Mouse (Mus musculus) yolk sac, embryonic 10.5 days (tissue): ENCODE measurements around the gene Zbtb20.

Experiments
- DNase-seq: peaks from one replicate; pipeline ENCODE4 v3.0.0-alpha.2; 2017; ENCODE audit warnings: low spot score

Gene Zbtb20

DNA sequence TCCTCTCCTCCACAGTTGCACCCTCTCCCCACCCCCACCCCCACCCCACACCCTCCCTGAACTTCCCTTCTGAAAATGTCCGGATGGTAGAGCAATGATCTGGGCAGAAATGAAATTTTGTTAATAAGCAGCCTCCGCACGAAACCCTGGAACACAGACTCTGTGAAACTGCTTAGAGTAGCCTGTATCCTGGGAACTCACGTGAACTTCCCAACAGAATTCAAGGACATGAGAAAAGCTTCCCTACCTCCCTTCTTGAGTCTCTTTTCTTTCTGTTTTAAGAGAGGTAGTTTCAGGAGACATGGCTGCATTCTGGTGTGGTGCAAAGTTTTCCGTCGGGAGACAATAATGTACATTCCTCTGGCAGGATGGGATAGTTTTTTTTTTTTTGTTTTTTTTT, 487.6 kb downstream of the Zbtb20 start:
- no peak for DNase-seq

DNA sequence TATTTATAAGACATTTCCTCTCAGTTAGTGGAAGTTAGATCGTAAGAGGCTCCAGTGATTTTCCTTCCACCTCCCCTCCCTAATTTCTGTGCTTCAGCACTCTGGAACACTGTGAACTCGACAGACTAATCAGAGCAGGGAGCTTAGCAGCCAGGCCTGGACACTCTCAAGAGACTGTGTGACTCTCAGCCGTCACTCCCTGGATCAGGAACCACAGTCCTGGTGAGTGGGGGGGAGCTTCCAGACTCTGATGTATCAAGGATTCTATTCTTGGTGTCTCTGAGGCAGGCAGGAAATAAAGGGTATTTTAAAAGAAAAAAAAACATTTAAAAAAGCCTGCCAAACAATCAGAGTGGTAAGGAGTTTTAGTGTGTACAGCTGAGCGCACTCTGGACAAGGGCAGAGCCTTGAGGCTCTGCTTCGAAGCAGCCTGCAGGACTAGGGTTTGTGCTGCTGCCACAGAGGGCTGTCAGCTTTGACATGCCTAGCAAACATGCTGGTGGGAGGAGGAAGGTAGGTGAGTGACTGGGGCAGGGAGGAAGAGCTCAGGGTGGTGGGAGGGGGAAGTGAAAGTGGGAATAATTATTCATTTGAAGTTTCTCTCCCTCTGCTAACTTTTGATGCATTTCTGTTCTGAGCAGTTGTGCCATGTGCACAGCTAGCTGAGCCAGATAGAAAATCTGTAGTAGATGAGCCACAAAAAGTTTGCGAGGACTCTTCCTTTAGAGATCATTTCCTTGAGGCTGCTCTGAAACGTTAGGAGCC, 488.3 kb downstream of the Zbtb20 start:
- DNase-seq, result peak; percentile 42

DNA sequence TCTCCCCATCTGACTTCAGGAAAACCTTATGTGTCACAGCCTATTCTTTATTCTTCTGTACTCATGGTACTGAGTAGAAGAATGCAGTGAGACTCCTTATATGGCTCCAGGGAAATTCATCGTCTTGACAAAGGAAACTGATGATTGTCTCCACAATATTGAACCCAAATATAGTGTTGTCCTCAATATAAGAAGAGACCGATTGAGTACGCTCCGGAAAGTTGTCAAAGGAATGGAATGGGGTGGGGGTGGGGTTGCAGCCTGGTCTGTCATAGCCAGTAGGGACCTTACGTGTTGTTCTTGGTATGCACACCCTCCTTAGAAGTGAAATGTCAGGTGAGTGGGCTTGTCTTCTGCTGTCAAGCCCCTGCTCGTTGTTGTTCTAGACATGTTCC, 488.8 kb downstream of the Zbtb20 start:
- DNase-seq, result no peak

DNA sequence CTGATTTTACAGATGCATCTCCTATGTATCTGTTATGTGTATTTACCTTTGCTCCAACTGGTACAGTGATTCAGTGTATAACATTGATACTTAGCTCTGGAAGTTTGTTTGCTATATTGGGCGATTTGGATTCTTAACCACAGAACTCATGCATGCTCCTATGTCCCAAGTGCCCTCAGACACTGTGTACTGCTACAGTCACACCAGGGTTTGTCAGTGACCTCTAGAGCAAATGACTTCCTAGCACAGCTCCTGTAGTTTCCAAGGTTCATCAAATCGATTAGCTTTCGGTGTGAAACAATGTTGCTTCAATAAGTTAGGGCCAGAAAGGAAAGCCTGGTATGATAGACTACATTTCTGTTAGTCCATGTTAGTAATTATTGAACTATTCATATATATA, 489.6 kb downstream of the Zbtb20 start:
- DNase-seq, result no peak

DNA sequence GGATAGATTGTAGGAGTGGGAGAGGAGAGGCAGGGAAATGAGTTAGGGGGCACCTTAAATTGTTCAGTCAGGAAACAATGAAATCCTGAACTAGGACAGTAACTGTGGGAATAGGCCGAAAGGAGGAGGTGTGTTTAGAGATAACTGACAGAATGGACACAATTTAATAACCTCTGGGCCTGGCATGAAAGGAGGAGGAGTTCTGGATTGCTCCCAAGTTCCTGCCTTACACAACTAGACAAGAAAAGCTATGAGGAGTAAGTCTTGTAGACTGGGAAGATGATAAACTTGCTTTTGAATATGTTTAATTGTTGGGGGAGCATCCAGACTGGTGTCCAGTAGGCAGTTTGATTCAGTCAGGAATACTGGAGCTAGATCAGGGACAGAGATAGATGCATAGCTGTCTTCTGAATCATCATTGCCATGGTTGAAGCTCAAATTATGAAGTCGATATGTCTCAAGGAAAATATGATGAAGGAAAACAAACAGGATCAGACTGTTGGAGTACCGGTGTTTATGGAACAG, 494.9 kb downstream of the Zbtb20 start:
- no peak for DNase-seq

DNA sequence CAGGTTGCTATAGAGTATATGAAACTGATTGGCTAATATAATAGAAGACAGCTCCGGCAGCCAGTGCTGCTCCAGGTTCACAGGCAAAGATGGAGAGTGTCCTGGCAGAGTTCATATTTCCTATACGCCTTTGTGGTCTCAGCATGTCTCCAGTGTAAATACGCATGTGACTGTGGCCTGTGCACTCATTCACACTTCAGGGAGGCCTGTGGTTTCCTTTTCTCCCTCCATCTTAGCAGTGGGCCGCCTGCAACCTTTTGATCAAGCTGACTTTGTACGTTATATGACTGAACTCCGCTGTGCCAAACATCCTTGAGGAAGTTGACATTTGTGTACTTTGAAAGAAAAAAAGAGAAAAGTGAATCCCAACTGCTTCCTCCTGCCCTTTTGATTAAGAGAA, 501.1 kb downstream of the Zbtb20 start:
- DNase-seq, result no peak

DNA sequence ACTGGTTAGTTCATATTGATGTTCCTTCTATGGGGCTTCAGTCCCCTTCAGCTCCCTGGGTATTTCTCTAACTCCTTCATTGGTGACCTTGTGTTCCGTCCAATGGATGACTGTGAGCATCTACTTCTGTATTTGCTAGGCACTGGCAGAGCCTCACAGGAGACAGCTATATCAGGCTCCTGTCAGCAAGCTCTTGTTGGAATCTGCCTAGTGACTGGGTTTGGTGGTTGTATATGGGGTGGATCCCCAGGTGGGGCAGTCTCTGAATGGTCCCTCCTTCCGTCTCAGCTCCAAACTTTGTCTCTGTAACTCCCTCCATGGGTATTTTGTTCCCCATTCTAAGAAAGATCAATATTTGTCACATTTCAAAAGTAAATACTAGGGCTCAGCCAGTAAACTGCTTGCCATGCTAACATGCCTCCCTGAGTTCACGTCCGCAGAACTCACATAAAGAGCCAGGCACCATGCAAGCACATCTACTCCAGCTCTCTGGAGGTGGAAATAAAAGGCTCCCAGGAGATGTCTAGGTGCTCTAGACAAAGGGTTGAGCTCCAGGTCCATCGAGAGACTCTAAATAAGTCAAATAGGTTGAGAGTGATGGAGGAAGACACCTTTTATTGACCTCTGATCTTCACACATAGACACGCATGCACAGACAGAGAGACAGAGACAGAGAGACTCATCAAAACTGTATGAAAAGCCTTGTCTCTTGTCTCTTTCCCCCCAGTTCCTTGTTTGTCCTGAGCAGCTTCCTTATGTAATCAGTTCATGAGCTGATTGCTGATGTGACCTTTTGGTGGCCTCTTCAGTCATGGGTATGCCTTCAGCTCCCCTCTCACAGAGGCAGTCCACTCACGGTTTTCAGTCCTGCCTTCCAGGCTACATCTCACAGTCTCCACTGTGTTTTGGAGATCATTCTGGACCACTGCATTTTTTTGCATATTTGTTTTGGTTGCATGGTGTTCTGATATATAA, 504.0 kb downstream of the Zbtb20 start:
- DNase-seq, result no peak

DNA sequence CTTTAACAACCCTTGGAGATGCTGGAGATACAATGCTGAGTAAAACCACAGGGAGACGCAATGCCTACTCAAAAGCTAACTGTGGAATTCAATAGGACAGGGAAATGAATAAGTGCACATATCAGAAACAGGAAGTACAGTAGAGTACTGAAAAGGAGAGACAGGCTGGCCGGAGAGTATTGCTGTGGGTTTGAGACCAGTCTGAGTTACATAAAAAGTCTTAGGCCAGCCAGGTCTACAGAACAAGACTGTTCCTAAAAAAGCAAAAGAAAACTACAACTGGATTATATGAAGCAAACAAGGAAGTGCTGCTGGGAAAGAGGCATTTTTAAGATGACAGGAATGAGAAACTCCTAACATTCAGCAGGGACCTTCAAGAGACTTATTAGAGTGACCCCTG, 505.5 kb downstream of the Zbtb20 start:
- no peak for DNase-seq

DNA sequence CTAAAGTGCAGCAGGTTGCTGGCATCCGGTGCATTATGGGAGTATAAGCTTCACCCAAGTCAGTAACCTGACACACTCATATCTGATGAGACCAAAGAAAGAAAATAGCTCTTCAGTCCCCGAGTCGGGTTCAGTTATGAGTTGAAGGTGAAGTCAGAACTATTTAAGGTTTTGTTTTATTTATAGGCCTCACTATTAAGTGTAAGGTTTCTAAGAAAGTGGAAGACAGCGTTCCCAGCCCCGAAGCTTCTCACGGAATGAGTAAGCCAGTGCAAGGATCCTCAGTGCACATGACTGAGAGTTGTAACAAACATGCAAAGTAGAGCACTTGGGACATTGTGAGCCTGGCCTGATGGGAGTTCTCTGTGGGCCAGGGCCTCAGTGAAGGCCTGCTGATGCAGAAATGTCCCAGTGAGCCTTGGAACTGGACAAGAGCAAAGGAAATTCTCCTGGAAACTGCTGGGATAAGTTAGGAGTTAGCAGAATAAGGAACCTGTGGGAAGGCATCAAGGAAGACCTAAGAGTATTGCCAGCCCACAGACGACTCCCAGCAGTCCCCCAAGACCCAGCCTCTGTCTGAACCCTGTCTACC, 507.6 kb downstream of the Zbtb20 start:
- no peak for DNase-seq

DNA sequence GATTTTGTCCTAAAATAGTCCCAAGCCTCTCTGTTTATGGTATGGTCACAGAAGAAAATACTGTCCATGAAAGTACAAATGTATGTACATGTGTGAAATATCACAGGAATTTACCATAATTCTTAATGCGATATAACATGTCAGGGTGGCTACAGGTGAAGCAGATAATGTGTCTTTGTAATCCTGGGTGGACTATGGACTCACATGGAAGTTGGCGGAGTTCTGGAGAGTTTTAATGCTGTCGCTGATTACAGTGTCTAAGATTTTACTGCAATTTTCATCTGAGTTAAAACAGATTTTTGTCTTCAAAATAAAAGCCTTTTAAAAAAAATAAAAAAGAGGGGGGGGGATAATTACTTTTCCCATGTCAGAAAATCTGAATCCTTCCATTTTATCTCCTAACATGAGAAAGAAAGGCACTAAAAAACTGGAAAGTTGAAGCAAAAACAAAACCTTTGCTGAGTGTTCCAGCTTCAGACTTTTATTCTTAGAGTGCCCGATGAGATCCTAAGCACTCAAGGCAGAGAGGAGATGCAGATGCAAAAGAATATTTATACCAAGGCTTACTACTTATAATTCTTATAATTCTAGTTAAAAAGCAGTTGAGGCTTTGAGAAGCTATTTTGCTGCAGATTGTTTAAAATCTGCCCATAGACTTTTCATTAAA, 509.4 kb downstream of the Zbtb20 start:
- DNase-seq, result no peak

DNA sequence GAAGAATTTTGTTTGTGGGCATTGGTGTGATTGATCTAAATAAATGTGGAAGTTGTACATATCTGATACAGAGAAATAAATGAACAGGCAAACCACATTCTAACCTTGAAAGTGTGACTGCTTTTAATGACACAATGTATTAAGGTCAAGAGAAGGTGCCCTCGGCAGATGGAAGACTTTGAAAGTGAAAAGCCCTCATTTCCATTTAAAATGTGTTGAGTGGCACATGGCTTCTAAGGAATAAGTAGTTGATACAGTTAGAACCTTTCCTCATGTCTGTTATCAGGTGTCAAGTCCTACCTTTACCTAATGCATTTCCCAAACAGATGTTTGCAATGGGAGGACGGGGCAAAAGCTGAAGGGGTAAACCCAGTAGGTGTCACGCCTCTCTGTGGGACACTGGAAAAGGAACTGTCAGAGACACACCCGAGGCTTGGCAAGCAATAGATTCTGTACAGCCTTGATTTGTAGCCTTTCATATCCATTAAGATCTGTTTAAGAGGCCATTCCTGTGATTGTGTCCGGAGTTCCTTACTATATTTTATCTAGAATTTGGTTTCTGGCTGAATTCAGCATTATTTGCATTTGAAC, 510.0 kb downstream of the Zbtb20 start:
- DNase-seq, result no peak

DNA sequence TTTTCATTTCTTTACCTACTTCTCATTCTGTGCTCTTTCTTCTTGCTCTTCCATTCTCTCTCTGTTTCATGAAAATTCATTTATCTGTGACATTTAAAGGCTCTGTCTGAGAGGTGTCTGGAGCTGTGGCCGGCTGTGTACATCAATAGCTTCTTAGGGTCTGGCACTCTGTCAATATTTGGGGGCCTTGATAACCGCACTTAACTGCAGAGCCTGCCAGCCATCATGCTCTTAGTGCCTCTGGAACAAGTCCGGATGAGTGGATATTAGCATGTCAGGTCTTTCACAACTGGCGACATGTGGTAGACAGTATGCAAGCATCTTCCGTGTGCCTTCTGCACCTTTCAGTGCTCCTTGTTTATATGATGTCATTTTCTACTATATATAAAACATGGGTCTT, 510.7 kb downstream of the Zbtb20 start:
- DNase-seq, result no peak

DNA sequence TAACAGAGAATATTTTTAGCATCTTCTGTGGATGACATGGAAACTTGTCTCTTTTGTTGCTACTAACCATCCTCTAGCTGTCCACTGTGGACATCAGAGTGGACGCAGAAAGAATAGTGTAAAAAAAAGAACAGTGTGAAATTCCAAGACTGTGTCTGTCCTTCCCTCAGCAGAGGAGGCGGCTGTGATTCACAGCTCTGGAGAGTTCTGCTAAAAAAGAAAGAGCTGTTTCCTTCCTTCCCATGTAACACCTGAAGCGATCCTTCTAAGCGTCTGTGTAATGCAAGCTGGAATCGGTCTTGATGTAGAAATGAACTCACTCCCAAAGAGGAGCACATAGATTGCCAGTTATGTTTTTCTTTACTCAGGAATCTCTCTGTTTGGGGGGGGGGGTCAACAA, 512.7 kb downstream of the Zbtb20 start:
- DNase-seq, result no peak

DNA sequence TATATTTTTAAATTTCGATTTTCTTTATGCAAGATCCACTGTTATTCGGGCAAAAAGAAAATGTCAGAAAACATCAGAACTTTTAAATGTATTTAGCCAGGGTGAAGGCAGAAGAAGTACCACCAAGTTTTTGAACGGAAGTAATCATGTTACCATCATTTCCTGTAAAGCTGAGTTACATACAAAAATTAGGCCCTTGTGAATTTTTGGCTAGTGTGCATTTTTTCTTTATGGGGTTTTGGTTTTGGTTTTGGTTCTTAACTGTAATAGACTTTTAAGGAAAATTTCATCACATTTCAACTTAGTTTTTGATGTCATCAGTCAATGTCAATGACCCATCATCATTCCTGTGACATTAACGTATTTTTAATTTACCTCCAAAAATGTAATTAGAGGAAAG, 514.7 kb downstream of the Zbtb20 start:
- no peak for DNase-seq

DNA sequence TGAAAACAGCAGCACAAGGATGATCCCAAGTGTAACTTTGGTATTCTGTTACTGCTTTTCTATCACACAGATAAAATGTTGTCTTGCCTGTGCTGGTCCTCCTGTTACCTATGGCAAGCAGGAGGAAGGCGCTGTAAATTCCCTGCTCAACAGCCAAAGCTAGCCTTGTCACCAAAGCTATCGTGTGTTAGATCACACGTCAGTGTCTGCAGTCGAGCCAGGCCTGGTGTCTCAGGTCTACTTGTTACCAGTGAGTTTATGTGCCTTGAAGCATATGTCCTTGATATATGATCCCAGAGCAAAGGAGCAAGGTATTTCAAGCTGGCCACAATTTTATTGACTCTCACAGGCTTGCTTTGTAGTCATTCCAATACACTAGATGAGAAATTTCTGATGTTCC, 517.7 kb downstream of the Zbtb20 start:
- DNase-seq, result no peak

DNA sequence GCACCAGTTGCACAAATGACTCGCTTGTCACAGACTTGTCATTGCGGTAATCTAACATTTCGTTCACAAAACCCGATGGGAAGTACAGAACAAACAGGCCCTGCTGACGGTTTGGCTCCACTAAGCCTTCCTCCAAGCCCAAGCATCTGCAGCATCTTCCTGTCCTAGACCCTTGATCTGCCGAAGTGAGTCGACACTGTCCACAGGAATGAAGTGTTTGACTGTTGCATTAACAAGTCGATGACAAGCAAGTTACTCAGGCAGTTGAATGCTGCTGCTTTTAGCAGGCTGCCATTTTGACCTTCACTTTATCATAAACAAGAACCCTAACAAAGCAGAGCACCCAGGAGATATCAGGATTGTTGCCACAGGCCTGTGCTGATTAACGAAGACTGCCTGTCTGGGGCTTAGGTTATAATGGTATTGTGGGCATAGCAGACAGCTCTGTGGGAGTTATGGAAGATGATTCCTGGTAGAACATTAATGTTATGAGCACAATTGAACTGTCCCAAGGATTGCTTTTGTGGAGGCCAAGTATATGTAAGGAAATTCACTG, 518.4 kb downstream of the Zbtb20 start:
- DNase-seq, result no peak

DNA sequence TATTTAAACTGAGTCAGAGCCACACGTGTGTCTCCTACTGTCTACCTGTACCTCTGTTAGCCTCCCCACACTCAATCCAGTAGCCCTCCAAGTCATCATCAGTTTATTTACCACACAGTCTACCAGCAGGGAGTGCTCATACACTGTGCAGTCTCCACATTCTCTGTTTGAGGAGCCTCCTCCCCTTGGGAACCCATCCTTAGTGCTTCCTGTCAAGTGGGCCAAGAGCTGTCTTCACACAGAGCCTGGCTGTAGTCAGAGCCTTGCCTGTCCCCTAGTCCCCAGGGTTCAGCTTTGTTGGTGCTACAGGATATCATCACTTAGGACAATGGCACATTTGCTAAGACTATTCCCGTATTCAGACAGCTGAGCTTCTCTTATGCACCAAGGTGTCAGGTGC, 519.1 kb downstream of the Zbtb20 start:
- no peak for DNase-seq

DNA sequence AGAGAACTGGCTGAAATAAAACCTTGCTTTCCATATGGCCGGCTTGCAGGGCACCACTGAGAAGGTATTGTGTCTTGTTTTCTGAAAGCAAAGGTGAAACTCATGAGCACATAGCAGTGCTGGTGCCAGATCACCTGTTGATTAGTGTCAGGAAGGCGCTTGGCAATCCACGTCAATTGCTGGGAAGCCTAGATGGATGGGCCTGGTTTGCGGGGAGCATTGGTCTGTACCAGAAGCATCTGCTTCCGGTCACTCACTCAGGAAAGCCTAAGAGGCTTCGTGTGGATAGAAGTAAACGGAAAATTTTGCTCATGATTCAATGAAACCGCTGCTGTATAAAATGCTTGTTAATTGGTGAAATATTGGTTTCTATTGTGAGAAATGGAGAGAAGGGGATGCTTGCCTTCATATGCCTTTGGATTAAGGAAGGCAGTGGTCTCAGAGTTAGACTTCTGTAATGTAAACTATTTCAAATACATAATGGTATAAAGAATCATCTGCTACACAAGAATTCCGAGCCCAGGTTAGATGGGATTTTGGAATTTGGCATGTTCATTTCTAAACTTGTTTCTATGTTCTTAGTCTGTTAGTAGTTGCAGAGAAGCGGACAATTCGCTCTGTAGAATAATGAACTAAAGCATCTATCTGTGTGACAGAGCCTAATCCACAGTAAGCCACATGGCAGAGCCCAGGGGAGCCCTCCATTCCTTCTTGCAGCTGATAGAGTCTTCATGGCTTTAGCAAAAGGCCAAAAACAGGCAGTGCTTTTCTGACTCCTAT, 521.4 kb downstream of the Zbtb20 start:
- DNase-seq, result no peak

DNA sequence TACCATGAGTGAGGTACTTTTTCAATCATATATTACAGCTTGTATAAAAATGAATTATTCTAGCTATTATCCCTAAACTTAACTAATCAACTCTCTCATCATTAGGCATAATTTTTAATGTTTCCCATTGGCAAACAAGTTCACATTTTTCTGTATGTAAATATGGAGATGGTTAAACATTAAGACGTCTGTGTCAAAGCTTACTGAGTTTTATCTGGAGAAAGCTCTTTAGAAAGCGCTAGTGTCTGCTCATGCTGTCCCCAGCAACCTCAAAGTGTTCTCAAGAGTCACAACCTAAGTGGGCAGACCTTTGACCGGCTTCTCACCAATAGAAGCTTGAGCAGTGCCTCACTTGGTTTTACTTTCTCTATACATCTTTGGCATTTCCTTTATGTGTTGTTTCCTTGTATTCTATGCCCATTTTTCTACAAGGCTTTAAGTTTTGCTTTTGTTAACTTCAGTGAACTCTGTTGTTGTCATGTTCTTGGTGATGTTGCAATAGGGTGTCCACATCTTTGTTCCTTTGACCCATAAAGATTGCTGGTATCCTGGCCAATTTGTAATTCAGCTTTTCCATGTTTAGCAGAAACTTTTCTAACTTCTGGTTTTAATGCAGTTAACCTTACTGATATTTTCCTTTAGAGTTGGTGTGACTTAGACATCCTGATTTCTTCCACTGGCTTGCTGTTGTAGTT, 522.1 kb downstream of the Zbtb20 start:
- no peak for DNase-seq

DNA sequence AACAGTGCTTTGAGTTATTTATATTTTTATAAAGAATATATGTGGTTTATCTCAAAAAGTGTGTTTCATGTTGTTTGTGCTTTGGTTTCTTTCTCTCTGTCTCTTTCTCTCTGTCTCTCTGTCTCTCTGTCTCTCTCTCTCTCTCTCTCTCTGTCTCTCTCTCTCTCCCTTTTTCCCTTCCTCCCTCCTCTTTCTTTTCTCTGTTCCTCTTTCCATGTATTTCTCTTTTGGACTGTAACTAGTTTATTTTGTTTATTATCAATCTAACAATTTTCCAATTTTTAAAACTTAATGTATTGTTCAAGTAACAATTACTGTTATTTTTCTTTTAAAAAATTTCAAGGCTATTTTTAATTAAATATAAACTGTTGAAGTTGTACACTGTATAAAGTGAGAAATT, 523.7 kb downstream of the Zbtb20 start:
- DNase-seq, result no peak
